Mouse (Mus musculus) olfactory bulb, adult 2 months (tissue): ENCODE measurements around the gene Catsper2.

Source experiments
- CTCF ChIP-seq: fragments of 200-500 bp; IDR thresholded peaks from 2 replicates; pipeline ENCODE4 v1.5.1; 2012; ENCODE audit warnings: low read depth, mild to moderate bottlenecking, low read length, moderate library complexity; ENCODE audit not compliant: insufficient read depth
- POLR2A ChIP-seq: fragments of 200-500 bp; IDR thresholded peaks from 2 replicates; pipeline ENCODE4 v1.6.1; 2012; ENCODE audit warnings: mild to moderate bottlenecking, low read depth, low read length, moderate library complexity; ENCODE audit not compliant: insufficient read depth

- TF ChIP-seq CTCF (no peak), POLR2A (peak; percentile 89)
These were observed 35.3 kb upstream of the Catsper2 start, which contains the start of gene Serf2 for GRCm38 (mm10) chr2:121448739-121449535.
